In the genomic region with DNA sequence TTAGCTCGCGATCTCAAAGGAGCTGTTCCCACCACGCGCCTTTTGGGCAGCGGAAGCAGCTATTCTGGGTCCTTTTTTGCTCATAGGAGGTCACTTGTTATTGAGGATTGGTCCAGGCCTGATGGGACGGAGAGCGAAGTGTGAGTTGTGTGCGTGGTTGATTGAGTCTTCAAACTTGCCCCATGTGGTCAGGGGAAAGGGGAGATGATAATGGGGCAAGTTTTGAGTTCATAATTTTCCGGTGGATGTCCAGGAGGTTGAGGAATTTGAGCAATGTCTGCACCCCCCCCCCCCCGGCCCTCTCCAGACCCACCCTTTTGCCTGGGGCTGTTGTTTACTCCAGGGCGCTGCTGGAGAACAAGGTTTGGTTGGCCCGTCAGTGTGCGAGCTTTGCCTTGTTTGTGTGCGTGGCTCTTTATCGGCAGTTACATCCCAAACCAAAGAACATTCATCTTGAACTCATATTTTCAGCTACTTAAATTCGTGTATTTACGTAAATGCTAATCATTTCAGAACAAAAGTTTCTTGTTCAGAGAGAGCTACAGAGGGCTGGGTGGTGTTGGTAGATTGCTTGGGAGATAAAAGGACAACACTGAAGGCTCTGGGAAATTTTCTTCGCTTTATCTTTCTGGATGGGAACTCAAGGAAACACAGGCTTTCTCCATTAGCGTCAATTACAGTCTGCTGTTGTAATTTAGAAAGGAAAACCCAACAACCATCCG, we compare ENCODE assay signal across 1 mouse cellular context.
TF ChIP-seq lines count a peak whose summit lies in the region.

No protein-coding gene starts in this region.

TF ChIP-seq in ES-E14, 5 proteins besides CTCF, POLR2A, EP300 and RAD21:
- no peak for TF ChIP-seq HCFC1 (IDR thresholded peaks at IDR 0.05; ENCODE audit: borderline replicate concordance, insufficient read depth, low read length)
- TF ChIP-seq ZNF384 (IDR thresholded peaks at IDR 0.05; ENCODE audit: low read depth, low read length) = no peak
- TF ChIP-seq MAFK (IDR thresholded peaks at IDR 0.05; ENCODE audit: insufficient read depth, low read depth, low read length) = no peak
- TF ChIP-seq ZC3H11A (IDR thresholded peaks at IDR 0.05; ENCODE audit: borderline replicate concordance, low read depth, low read length) = no peak
- TF ChIP-seq CHD2 (IDR thresholded peaks at IDR 0.05; ENCODE audit: low read depth, low read length) = no peak
